Mouse (Mus musculus) A20 (cell line): ENCODE measurements around the gene Tmem56.

Source experiments
- DNase-seq: peaks from one replicate; pipeline ENCODE4 v3.0.0-alpha.2; 2011; ENCODE audit warnings: low read depth, low spot score

The Tmem56 gene

DNA sequence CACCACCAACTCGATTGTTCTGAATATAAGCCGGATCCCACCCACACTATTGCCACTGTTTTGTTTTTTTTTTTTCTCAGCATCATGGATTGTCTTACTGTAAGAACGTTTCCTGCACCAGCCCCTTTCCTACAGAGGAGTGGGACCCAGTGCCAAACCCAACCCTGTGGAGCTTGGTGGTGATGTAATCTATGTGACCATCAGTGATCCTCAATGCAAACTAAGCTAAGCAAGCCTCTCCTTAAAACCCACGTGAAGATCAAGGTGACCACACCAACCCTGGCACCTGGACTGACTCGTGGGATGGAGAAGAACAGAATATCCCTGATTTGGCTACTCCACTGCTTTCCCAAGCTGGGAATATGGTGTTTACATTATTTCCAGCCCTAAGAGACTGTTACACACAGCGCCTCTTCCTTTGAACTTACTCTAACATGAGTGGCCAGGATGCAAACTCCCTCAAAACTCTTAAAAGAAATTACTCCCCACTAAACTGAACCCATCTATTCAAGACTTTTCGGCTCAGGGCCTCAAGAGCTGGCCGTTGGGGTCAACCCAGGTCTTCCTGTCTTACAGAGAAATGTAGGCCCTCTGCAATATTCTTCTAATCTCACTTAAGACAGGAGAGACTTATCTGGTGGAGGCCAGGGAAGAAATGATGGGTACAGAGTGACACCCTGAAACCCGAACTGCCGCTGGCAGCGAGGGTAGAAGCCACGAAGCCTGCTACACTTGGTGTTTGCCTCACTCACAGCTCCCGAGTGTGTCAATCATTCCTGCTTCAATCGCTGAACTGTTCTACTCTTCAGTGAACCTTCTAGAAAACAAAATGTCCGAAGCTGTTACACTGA lies 113.6 kb downstream of the Tmem56 start:
- DNase-seq, result no peak

DNA sequence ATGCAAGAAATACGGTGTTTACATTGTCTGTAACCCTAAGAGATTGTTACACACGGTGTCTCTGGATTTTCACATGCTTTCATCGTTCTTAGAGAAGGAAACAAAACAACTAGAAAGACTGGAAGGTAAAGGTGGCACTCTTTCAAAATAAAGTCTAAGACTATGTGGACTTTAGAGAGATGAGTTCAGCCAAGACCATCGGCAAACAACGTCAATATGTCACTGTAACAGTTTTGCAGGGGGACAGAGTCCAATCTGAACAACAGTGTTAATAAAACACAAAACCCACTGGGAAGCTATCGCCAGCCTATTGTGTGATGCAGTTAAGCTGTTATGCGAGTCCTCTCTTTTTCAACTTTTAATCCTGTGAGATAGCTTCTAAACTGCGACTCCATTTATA lies 114.3 kb downstream of the Tmem56 start:
- no peak for DNase-seq

DNA sequence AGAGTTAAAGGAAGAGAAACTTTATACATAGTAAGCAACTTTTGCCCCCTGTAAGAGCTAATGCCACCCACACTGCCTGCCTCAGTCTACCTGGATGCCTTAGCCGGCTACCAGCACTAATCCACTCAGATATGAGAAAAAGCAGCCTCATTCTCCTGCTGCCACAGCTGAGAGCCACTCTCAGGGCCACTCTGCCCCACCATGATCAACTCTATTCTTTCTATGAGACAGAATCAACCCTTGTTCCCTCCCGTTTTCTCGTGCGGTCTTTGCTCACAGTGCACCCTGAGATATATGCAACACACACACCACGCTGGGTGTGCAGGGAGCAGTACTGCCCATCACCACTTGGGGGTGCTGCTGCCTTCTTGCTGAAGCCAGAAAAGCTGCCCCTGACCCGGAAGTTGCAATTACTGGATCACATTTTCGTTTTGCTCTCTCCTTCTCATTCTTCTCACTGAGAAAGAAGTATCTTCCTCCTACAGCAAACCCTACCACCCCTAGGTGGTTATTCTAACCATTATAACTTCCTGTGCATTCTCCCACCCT lies 119.6 kb downstream of the Tmem56 start:
- DNase-seq, result peak; percentile 70

DNA sequence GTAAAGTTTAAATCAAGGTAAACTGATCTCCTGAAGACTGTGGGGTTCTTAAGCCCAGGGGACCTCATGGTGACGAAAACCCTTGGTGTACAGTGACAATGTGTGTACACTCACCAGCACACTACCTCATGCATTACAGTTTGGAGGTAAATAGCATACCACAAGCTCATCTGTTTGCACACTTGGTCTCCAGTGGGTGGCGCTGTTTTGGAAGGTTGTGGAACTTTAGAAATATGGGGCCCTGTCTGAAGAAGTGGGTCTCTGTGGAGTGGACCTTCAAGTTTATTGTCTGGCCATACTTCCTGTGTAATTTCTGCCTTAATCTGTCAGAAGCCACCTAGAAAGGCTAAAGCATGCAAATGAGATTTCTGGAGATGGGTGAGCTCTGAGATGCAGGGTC lies 121.2 kb downstream of the Tmem56 start:
- peak; percentile 39 for DNase-seq

DNA sequence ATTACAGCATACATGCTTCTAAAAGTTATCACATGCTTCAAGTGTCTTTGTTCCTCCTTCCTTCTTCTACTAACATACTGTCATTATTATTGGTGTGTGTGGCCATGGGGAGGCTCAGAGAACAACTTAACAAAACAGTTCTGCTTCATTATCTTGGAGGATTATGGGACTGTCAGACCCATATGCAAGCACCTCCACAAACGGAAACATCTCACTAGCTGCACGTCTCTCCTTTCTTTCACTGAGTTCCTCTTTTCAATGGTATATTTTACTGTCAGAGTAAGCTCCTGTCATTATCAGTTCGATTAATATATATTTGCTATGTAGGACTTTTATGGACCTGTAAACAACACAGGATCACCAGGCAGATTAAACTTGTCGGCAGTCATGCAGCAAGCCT lies 122.5 kb downstream of the Tmem56 start:
- DNase-seq, result no peak

DNA sequence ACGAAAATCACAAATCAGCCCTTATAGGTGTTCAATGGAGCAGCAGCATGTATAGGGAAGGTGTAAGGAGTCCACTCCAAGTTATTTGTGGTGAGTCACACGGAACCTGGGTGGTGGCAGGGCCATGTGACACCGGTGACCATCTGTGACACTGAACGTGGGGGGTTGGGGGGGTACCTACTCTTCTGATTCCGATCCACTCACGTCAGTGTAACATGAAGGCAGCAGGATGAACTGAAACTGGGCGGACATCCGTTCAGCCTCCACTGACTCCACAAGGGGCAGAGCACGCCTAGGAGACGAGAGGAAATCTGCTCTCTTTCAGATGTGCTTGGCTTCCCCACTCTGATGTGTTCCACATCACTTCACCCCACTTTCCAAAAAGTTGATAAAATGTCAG lies 123.3 kb downstream of the Tmem56 start:
- DNase-seq, result no peak

DNA sequence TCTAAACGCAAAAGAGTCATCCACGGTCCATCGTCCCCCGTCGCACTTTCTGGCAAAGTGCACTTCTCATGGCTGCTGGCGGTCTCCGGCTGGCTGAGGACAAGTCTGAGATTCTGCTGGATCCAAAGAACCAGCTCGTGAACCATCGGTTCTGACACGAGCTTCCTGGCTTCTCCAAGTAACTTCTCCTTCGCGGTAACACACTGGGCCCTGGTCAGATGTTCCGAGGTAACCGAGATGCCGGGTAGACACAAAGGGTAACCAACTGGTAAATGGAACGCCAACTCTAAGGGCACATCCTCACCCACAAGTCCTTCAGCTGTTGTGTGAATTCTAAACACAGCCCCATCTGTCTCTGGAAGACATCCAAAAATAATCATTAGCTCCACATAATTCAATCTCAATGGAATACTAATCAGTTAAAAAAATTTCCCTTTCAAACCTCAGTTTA lies 124.0 kb downstream of the Tmem56 start:
- DNase-seq, result no peak

DNA sequence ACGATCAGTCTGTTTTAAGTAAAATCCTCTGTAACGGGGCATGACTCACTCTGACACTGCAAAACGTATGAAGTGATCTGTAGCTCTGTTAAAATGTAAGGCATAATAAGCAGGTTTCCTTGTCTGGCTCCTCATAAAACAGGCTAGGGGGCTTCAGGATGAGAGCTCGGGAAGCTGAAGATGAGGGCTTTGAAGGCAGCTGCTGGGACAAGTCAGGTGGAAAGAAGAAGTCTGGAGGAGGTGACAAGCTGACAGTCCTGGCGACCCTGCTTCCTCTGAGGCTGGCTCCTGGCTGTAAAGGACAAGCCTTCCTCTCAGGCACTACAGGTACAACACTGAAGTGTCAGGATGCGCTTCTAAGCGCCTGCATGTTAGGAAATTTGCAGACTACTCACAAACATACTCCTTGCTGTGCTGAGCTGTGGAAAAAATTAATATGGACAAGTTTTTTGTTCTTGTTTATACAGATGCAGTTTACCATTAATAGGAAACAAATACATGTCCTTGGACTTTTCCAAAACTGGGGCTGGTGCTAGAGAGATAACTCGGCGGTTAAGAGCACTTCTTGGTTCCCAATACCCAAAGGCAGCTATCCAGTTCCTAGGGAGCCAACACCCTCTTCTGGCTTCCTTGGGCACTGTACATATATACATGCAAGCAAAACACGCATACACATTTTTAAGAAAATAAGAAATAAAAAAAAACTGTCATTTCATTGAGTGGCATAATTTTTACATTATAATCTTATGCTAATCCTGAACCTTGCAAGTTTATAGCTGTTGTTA lies 125.2 kb downstream of the Tmem56 start:
- no peak for DNase-seq

DNA sequence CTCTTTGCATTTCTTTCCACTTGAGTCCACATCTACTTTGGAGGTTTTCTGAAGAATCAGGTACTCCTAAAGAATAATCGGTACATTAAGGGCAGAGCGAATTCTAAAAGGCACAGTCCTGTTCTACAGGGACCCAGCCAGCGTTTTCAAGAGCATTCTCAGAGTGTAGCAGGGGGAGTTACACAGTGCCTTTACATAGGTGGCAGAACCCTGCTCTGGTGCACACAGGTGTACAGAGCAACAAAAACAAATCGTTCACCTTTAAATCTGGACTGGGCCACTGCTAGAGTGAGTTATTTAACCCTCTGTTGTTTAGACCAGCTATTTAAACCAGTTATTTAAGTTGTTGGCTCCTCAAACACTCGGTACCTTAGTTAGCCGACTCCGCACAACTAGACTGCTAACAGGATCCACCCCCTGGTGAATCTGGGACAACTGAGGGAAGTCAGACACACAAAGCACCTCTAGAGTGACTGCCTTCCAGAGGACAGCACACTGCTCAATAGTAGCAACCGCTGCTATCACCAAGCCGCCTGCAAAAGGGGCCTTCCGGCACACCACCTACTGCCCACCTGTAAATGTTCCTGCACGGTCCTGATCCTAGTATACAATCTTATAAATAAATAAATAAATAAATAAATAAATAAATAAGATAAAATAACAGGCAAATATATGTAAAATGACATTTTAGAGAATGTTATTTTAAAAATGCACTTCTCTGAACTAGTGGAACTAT lies 126.3 kb downstream of the Tmem56 start:
- DNase-seq, result no peak

DNA sequence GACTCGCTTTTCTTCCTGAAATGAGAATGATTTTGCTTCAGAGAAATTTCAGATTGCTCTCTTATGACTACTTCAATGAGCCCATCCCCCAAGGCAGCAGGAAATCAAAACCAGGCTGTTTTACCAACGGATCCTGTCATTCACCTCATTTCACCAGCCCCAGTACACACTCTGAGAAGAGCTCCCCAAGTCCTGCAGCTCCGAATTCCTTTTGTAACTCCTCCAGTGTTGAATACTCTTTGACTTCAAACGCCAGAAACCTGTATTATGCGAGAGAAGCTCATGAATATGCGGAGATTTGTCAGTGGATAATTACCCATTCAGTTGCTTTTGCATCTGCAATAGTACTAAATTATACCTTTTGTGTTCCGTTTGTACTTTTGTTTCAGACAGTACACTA lies 126.9 kb downstream of the Tmem56 start:
- DNase-seq, result no peak
